Mouse (Mus musculus) retina, postnatal 7 days (tissue): ENCODE measurements around the gene Ccdc3.

Experiments used
- DNase-seq: peaks from one replicate; pipeline ENCODE4 v3.0.0-alpha.2; 2012; ENCODE audit warnings: low read depth, low spot score

The Ccdc3 gene

GRCm38 (mm10) chr2:5137500-5138286 is at the start of gene Ccdc3:
Ccdc3 (plus strand) TSS chr2:5137776.
- DNase-seq, result no peak

- peak; percentile 49 for DNase-seq
Measured at GRCm38 (mm10) chr2:5090385-5090784, 47.2 kb upstream of the Ccdc3 start.

- DNase-seq, result no peak
Measured at GRCm38 (mm10) chr2:5094876-5095275, 42.7 kb upstream of the Ccdc3 start.

GRCm38 (mm10) chr2:5095316-5095715 is 42.3 kb upstream of the Ccdc3 start:
- DNase-seq, result no peak

- DNase-seq, result no peak
Measured at GRCm38 (mm10) chr2:5097786-5098445, 39.7 kb upstream of the Ccdc3 start.

GRCm38 (mm10) chr2:5099176-5099575 is 38.4 kb upstream of the Ccdc3 start:
- no peak for DNase-seq

DNA sequence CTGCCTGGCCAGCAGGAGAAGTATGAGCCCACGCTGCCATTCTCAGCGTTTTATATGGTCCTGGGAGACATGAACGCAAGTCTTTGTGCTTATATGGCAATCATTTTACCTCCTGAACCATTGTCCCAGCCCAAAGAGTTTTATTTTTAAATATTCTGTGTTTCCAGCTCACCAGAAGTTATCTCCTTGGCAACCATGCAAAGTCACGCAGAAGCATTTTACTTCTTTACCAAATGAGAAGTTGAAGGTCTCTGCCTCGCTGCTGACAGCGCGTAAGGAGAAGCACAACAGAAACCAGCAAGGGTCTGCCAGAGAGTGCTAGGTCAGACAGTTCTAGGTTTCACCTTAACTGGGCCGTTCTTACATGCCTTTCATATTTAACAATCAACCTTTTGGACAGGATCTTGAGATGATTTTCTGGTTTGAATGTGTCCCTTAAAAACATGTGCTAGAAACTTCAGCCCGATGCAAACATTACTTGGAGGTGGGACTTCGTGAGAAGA is 35.8 kb upstream of the Ccdc3 start:
- no peak for DNase-seq

- no peak for DNase-seq
Measured at GRCm38 (mm10) chr2:5102891-5103290, 34.7 kb upstream of the Ccdc3 start.

- no peak for DNase-seq
Measured at GRCm38 (mm10) chr2:5112785-5113291, 24.7 kb upstream of the Ccdc3 start.

DNA sequence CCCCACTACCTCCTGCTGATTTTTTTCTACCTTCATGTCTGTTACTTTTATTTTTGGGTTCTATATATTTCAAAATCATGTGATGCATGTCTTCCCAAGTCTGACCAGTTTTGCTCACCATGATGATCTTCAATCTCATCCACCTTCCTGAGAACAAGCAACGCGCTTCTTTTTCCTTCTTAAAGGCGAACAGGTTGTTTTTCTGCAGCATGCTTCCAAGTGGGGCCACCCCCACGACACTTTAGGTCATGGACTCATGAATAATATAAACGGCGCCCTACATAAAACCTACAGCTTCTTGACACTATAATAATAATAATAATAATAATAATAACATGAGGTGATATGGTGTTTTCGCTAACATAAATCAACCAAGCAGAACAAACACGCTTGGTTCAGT is 23.2 kb upstream of the Ccdc3 start:
- DNase-seq, result no peak

GRCm38 (mm10) chr2:5116856-5117532 is 20.6 kb upstream of the Ccdc3 start:
- DNase-seq, result no peak

DNA sequence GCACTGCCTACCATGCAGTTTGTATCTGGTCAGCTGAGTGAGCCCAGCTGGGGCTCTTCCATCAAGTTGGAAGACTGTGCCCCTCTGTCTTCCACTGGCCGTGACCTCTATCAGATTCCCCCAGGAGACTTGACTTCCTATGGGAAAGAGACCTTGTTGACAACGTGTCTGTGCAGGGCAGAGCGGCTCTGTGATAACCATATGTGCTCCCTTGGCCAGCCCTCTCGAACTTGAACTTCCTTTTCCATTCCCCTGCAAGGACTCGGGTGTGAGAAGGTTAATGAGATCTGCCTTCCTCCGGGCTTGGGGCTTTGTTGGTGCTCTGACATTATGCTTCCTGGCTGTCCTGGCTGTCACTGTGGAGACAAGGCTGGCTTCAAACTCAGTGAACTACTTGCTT is 12.1 kb upstream of the Ccdc3 start:
- DNase-seq, result no peak

- no peak for DNase-seq
Measured at GRCm38 (mm10) chr2:5127369-5127768, 10.2 kb upstream of the Ccdc3 start.

DNA sequence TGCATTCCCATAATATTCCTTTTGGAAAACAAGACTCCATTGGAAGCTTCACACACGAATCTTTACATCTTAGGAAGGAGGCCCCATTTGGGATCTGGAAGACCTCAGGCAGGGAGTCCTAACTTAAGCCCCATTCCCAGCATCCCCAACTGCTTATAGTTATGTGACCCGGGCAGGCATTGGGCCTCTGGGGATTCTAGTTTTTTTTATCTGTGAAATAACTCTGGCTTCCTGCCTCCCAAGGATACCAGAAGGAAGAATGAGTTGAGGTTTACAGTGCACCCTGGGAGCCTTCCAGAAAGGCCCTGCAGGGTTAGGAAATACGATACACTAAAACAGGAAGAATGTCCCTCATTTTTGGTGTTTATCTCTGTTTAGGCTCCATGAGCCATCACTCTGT is 8.5 kb upstream of the Ccdc3 start:
- no peak for DNase-seq

DNA sequence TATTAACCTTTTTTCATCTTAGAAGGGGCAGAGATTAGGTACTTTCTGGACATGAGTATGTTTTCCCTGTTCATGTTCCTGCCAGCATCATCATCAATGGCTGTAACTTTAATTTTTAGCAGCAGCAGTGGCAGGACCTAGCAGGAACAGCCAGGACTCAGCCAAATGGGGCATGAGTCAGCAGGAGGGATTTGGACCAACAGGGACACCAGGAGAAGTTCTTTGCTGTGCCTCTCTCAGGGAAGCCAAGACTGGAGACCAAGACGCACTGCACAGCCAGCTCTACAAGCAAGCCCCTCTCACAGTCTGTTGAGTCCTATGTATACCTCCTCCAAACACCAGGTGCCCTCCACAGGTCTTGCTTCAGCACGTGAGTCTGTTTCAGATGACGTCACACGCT is 5.5 kb upstream of the Ccdc3 start:
- DNase-seq, result no peak

DNA sequence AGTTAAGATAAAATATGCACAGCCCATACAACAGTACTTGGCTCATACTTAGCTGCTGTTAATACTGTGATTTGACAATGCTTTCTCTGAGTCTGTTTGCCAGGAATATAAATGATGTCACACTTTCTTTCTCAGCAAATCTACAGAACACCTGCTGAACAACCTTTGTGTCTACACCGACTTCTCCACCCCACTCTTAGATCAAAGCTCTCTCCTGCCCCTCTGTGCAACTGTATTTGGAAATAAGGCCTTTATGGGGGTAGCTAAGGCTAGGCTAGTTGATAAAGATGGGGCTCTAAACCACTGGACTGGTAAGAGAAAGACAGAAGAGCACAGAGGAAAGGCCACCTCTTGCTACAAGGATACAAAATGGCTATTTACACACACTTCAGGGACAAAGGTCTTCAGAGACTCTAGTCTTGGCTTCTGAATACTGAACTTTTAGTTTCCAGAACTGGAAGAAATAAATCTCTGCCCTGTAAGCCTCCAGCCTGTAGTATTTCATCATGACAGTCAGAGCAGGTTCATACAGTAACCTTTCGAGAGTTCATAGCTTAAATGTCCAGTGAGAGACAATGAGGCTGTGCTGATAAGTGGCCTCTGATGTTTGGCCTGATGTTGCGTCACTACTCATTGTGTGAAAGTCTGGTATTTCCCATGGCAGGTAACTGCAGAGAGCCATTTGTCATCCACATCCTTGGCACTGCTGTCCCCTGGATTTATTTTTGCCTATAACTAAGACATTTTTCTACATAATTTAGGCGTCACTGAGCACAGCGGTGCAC is 2.4 kb upstream of the Ccdc3 start:
- no peak for DNase-seq

DNA sequence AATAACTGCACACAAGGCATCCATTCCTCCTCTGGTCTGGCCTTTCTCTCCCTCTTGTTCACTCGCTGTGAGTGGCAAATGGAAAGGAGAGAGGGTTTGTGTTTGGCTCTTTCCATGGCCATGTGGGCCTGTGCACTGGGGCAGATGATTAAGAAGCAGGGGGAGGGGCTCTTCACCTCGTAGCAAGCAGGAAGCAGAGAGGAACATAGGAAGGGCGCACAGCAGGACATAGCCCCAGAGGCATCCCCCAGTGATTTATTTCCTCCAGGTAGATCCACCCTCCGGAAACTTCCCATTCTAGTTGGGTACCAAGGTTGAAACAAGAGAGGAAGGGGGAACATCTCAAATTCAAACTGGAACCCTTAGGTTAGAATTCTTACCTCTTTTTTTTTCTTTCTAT is 2.4 kb downstream of the Ccdc3 start:
- no peak for DNase-seq

DNA sequence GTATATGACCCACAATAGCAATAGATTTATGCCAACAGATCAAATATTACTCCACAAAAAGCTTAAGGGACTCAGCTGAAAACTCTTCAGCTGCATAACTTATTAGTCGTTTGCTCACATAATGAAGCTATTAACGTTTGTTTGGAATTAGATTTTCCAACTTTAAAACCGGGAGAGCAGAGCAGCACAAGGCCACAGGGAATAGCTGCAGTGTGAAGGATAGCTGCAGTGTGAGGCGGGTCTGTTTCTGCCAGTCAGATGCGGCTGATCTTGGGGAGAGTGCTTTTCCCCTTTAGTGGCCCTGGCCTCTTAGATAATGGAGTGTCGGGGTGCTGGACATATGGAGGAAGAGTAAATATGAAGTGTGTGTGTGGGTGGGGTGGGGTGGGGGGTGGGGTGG is 6.9 kb downstream of the Ccdc3 start:
- no peak for DNase-seq

- no peak for DNase-seq
Measured at GRCm38 (mm10) chr2:5147907-5148306, 10.3 kb downstream of the Ccdc3 start.

- DNase-seq, result no peak
Measured at GRCm38 (mm10) chr2:5154711-5155110, 17.1 kb downstream of the Ccdc3 start.

- no peak for DNase-seq
Measured at GRCm38 (mm10) chr2:5160236-5160848, 22.8 kb downstream of the Ccdc3 start.
